Mouse (Mus musculus) CH12.LX (cell line): ENCODE data around the gene Cradd.
A peak's percentile ranks its signal among the peaks of the same experiment; 100 is the strongest.

Experiments used
- BHLHE40 ChIP-seq: IDR thresholded peaks from 2 replicates; pipeline ENCODE4 v1.6.1; 2011; ENCODE audit warnings: mild to moderate bottlenecking, low read depth, low read length, improper control_type of control experiment
- CTCF ChIP-seq, 2 experiments: IDR thresholded peaks in 1 of 2; conservative IDR thresholded peaks in 1 of 2; 2 replicates each; pipeline ENCODE4 v1.5.1; 2011 to 2012; ENCODE audit warnings: low read depth in 2 of 2, low read length in 2 of 2, improper control_type of control experiment in 1 of 2, inconsistent platforms in 1 of 2, mild to moderate bottlenecking in 1 of 2, moderate library complexity in 1 of 2
- EP300 ChIP-seq: IDR thresholded peaks from 2 replicates; pipeline ENCODE4 v1.6.1; 2011; ENCODE audit warnings: low read length, improper control_type of control experiment
- MXI1 ChIP-seq: IDR thresholded peaks from 2 replicates; pipeline ENCODE4 v1.6.1; 2011; ENCODE audit warnings: mild to moderate bottlenecking, low read depth, low read length, improper control_type of control experiment
- MYC ChIP-seq: IDR thresholded peaks from 2 replicates; pipeline ENCODE4 v1.6.1; 2011; ENCODE audit warnings: low read depth, mild to moderate bottlenecking, improper control_type of control experiment, low read length
- POLR2A ChIP-seq: IDR thresholded peaks from 2 replicates; pipeline ENCODE4 v1.6.1; 2011; ENCODE audit warnings: low read depth, mild to moderate bottlenecking, improper control_type of control experiment, low read length
- SIN3A ChIP-seq: IDR thresholded peaks from 2 replicates; pipeline ENCODE4 v1.6.1; 2012; ENCODE audit warnings: low read length, improper control_type of control experiment, inconsistent platforms
- USF1 ChIP-seq: IDR thresholded peaks from 2 replicates; pipeline ENCODE4 v1.6.1; 2014; ENCODE audit warnings: low read depth, mild to moderate bottlenecking, inconsistent platforms, low read length, improper control_type of control experiment
- USF2 ChIP-seq: conservative IDR thresholded peaks from 2 replicates; pipeline ENCODE4 v1.6.1; 2011; ENCODE audit warnings: low read depth, low read length, improper control_type of control experiment
- ZKSCAN1 ChIP-seq: IDR thresholded peaks from 2 replicates; pipeline ENCODE4 v1.6.1; 2012; ENCODE audit warnings: low read depth, inconsistent platforms, low read length, improper control_type of control experiment, borderline replicate concordance

DNA sequence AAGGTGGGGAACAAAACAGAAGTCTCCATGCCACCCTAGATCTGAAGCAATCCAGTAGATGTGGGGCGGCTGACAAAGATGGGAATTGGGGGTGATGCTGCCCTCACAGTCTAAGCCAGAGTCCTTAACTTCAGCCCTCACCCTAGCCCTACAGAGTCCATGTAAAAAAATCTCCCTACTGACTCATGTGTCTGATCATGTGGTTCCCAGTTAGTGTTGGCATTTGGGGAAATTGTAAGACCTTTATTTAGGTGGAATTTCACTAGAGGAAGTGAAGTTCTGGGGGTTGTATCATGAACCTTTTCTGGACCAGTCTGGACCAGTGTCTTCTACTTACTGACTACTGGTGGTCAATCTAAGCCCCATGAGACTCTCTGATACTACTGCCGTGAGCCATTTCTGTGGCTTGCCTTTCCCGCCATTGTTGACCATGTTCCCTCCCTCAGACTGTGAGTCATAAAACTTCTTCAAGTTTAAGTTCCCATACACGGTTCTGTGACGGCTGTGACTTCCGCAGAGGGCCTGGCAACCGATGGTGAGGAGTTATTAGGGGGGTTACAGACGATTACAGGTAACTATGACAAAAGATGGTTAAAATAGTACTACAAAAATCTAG is 23.6 kb downstream of the Cradd start:
- TF ChIP-seq CTCF (conservative IDR thresholded peaks at IDR 0.05 in 1 of 2, IDR thresholded peaks at IDR 0.05 in 1 of 2; ENCODE audit: low read depth in 2 of 2, low read length in 2 of 2) (no peak), ZKSCAN1 (no peak), BHLHE40 (0 out of 2 replicates have a peak, but pooled peaks have one; percentile 10), MXI1 (no peak; the same call in none of the 2 replicates), EP300 (no peak; the same call in 1 of the 2 replicates), POLR2A (no peak), USF1 (no peak), MYC (no peak; the same call in 1 of the 2 replicates), SIN3A (0 out of 2 replicates have a peak, but pooled peaks have one; percentile 5), USF2 (no peak)
